Mouse (Mus musculus) adrenal gland, adult 2 months (tissue): ENCODE measurements around the gene Gm21860. TPM values are rescaled to one million over a fixed set of nuclear protein-coding genes. Genes with fewer than 3 reads are reported as not detected.
"Not testable (repeated sequence)": the region's sequence is repeated elsewhere in the genome, so short reads cannot be mapped to it uniquely, and the experiment has no call there.

Experiments used
- DNase-seq: peaks from one replicate; pipeline ENCODE4 v3.0.0; 2021
- long read RNA-seq: library from polyadenylated mRNA; stranded (forward); transcript quantifications from one replicate; pipeline ENCODE4 v2.0.0, GENCODE M21; 2021
- polyA plus RNA-seq: library from polyadenylated mRNA; depleted of rRNA; stranded (reverse); fragments of >200 nt; gene quantifications from 2 replicates; pipeline ENCODE4 v1.2.3, GENCODE M21; 2012; rRNA removed
- total RNA-seq, 2 experiments: library from RNA; stranded (reverse); gene quantifications; 2 replicates each; pipeline ENCODE4 v1.2.3; 2021

Gm21860 gene
- total RNA-seq: not detected
- polyA plus RNA-seq: not detected in 2 replicates
- long read RNA-seq: 0 reads

DNA sequence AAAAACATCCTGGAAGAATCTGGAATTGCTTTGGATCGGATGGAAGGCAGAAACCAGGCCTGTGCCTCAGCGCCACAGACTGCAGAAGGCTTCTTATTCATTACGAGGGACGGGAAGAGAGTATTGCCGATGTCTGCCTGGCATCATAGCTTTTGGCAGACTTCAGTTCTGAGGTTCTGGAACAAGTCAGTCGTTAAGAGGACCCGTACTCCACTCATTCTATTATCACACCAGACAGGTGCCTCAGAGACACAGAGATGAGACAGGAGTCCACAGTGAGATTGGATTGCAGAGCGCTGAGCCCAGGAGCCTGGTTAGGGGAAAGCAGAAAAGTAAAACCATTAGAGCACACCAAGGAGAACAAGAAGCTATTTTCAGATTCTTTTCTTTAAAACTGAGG is at the start of gene Gm21860:
Gene Gm21860 (minus strand): TSS at position 101 of the 400 bp plus-strand sequence.
- not testable (repeated sequence) for DNase-seq

GRCm38 (mm10) chrY:90784438-90784837 is 29.8 kb upstream of the Gm21860 start, which contains the start of gene Gm47283:
TSS of gene Gm47283 (plus strand) at chrY:90784738.
- DNase-seq: not testable (repeated sequence)

GRCm38 (mm10) chrY:90745256-90745655 is 9.4 kb downstream of the Gm21860 start:
- DNase-seq: not testable (repeated sequence)

DNA sequence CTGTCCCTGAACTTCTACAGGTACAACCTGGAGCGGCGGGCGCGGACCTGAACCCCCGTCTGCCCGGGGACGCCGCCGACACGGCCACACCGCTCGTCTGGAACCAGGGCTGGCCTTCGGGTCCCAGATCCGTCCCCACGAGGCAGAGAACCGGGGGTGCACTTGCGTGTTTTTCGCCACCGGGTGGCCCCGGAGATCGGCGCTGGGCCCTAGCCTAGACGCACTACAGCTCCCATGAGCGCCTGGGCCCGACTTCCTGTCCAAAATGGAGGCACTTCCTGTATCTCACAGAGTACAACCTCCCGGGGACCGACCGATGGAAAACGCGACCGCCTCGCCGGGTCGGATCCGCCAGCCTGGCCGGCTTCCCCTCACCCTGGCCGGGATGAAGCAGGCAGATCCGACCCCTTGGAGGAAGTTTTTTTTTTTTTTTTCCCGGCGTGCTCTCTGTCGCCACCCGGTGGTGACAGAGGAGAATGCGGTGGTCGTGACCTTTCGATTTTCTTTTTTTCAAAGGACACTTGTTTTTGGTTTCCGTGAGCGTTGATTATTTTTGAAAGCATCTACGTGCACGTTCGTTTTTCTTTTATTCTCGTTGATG is 10.1 kb downstream of the Gm21860 start:
- DNase-seq: peak; percentile 89

- DNase-seq: no peak
These were observed 10.8 kb downstream of the Gm21860 start for GRCm38 (mm10) chrY:90743811-90744220.

- DNase-seq: peak; percentile 19
These were observed 11.4 kb downstream of the Gm21860 start for GRCm38 (mm10) chrY:90743053-90743810.

DNA sequence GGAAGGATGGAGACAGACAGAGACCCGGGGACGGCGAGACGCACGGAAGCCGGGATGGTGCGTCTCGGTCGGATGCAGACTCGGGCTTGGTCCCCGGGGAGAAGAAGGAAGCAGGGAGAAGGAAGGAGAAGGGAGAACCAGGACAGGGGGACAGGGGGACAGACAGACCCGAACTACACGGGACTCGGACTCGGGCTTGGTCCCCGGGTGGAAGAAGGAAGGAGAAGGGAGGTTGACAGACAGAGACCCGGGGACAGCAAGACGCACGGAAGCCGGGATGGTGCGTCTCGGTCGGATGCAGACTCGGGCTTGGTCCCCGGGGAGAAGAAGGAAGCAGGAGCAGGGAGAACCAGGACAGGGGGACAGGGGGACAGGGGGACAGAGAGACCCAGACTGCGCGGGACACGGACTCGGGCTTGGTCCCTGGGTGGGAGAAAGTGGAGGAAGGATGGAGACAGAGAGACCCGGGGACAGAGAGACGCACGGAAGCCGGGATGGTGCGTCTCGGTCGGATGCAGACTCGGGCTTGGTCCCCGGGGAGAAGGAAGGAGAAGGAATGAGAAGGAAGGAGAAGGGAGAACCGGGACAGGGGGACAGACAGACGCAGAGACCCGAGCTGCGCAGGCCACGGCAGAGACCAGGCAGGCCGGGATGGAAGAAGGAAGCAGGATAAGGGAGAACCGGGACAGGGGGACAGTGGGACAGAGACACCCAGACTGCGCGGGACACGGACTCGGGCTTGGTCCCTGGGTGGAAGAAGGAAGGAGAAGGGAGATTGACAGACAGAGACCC is 12.2 kb downstream of the Gm21860 start:
- peak; percentile 12 for DNase-seq

DNA sequence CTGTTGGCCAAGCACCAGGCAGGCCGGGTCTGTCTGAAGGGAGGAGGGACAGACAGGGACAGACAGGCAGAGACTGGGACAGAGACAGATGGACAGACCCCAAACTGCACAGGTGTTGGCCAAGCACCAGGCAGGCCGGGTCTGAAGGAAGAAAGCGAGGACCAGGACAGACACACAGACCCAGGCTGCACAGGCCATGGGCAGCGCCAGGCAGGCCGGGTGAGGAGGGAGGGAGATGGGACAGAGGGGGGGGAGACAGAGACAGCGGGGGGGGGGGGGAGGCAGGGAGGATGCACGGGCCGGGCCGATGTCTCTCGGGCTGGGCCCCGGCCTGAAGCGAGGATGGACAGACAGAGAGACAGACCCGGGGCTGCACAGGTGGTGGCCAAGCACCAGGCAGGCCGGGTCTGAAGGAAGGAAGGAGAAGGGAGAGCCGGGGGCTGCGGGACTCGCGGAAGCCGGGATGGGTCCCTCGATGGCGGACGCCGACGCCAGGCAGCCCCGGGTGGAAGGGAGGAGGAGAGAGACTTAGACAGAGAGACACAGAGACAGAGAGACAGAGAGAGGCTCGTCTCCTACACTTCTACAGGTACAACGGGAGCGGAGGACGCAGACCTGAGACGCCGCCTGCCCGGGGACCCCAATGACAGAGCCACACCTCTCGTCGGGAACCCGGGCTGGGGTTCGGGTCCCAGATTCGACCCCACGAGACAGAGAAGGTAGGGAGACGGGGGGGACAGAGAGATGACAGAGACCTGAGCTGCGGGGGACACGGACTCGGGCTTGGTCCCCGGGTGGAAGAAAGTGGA is 13.0 kb downstream of the Gm21860 start:
- DNase-seq: peak; percentile 56

DNA sequence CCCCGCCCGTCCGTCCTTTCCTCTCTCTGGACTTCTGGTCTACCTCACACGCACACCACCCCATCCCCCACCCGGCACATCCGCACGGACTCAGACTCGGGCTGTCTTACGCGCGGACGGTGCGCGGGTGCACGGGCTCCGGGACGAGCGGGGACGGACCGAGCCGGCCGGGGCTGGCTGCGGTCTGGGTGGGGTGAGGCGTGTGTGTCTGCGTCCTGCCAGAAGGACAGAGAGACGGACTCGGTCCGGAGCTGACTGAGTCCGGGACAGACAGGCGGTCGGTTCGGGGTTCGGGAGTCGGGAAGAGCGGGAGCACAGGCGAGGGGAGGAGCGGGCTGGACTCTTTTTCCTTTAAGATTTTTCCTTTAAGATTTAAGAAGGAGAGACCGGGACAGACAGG is 13.6 kb downstream of the Gm21860 start:
- DNase-seq: not testable (repeated sequence)

- DNase-seq: peak; percentile 32
These were observed 14.5 kb downstream of the Gm21860 start for GRCm38 (mm10) chrY:90740013-90740561.

DNA sequence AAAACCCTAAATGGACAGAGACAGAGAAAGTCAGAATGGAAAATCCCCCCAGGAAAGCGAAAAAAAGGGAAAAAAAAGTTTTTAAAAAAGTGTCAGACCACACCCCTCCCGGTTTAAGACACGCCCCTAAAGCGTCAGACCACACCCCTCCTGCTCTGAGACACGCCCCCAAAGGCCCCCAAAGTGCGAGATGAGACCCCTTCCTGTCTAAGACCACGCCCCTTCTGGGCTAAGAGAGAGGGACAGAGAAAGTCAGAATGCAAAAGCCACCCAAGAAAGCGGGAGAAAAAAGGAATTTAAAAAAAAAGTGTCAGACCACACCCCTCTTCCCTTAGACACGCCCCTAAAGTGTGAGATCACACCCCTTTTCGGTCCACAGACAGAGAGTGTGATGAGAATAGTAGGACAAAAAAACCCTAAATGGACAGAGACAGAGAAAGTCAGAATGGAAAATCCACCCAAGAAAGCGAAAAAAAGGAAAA is 15.0 kb downstream of the Gm21860 start:
- DNase-seq: peak; percentile 37

DNA sequence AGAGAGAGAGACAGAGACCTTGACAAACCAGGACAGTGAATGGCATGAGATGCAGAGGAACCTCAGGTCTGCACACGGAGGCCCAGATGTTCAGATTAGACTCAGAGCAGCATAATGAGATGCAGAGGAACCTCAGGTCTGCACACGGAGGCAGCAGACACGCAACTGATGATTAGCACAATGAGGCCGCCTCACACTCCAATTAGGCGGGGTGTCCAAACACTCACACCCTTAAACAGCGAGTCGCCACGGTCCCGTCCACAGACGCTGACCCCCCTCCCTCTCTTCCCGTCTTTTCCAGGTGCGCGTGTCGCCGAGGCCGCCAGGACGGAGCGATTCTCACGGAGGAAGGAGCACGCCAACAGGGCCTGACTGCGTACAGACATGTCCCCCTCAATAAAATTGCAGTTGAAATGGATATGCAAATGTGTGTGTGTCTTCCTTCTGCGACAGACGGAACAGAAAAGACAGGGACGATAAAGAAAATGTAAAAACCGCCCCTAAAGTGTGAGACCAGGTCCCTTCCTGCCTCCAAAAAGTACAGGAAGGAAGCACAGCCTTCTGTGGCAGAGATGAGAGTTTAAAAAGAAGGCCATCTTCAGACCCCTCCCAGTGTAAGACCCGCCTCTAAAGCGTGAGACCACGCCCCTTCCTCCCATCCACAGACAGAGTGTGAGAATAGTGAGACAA is 15.6 kb downstream of the Gm21860 start:
- DNase-seq: peak; percentile 38

- DNase-seq: no peak
These were observed 16.3 kb downstream of the Gm21860 start for GRCm38 (mm10) chrY:90738431-90738680.

- DNase-seq: no peak
These were observed 16.8 kb downstream of the Gm21860 start for GRCm38 (mm10) chrY:90737606-90738430.

GRCm38 (mm10) chrY:90736217-90737000 is 18.2 kb downstream of the Gm21860 start:
- not testable (repeated sequence) for DNase-seq

- not testable (repeated sequence) for DNase-seq
These were observed 19.3 kb downstream of the Gm21860 start for GRCm38 (mm10) chrY:90735181-90735895.

DNA sequence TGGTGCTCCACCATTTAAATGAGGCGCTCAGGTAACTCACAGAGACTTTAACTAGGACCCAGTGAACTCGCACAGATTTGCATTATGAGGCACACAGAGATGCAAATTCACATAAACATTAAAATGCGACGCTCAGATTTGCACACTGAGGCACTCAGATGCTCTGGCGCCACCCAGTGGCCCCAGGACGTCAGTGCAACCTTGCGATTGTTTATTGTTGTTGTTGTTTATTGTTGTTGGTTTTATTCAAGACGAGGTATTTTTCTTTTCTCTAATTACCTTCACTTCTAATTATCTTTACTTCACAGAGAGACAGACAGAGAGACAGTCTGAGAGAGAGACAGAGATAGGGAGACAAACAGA is 20.3 kb downstream of the Gm21860 start:
- DNase-seq: not testable (repeated sequence)

DNA sequence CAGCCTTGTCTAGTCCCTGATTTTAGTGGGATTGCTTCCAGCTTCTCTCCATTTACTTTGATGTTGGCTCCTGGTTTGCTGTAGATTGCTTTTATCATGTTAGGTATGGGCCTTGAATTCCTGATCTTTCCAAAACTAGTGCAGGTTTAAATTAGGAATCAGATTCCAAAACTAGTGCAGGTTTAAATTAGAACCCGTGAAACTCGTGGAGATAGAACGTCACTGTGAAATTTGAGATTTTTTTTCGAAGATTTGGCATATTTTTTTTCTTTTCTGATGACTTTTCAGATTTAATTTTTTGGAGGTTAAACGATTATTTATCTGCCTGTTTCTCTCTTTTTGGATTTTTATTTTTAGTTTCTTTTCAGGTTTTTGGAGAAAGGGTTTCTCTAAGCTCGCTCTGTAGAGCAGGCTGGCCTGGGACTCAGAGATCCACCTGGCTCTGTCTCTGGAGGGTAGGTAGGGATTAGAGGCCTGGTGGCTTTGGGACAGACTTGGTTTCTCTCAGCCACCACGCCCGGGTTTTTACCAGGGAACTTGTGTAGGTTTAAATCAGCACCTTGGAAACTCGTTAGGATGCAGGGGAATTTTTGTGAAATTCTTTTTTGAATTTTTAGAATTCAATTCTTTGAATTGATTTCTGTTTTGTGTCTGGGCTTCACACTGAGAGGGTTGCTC is 20.8 kb downstream of the Gm21860 start:
- DNase-seq: peak; percentile 30
